Mouse (Mus musculus) cortical plate, adult 2 months (tissue): ENCODE measurements around the gene Shcbp1.

Experiments used
- CTCF ChIP-seq: fragments of 200-500 bp; IDR thresholded peaks from 2 replicates; pipeline ENCODE4 v1.5.1; 2011; ENCODE audit warnings: mild to moderate bottlenecking, control low read depth, low read length; ENCODE audit not compliant: insufficient read depth; ENCODE audit errors: extremely low read depth
- POLR2A ChIP-seq: fragments of 200-500 bp; IDR thresholded peaks from 2 replicates; pipeline ENCODE4 v1.6.1; 2011; ENCODE audit warnings: mild to moderate bottlenecking, low read length, control low read depth; ENCODE audit not compliant: insufficient read depth; ENCODE audit errors: extremely low read depth

- TF ChIP-seq CTCF = no peak
- no peak for TF ChIP-seq POLR2A
These were observed 26.3 kb downstream of the Shcbp1 start for GRCm38 (mm10) chr8:4753048-4753447.
